Mouse (Mus musculus): ENCODE data around the gene Msl2. TPM values are rescaled to one million over a fixed set of nuclear protein-coding genes. Genes with fewer than 3 reads are reported as not detected.

Msl2 gene
- total and polyA plus RNA-seq, 3 experiments, result 15.5 to 30.8 (median 18.7) TPM

GRCm38 (mm10) chr9:101104931-101105330 is 31.0 kb downstream of the Msl2 start:
- in situ Hi-C loops (cut with MboI; ENCODE audit: low pct_ligation_motif_present, low pct_unique_long_range_greater_than_20kb, low sequenced_read_pairs) (no loop called here), dilution Hi-C loops (cut with MboI; ENCODE audit: extremely low pct_ligation_motif_present, extremely low pct_unique_long_range_greater_than_20kb, low sequenced_read_pairs) (no loop called here)
- H3K9ac ChIP-seq (ENCODE audit: insufficient read depth, low read depth), result no peak overlapping the region
- peaks cover 24 to 45% of the 10 kb centered on the region in 2 experiments for H3K36me3 ChIP-seq (replicated peaks in 1 of 2; ENCODE audit: control insufficient read depth in 1 of 2, insufficient read depth in 1 of 2, low read length in 1 of 2)
- no peaks in the 10 kb centered on the region for H3K27me3 ChIP-seq (replicated peaks)
- peaks cover 21% of the 10 kb centered on the region for H3K79me2 ChIP-seq (replicated peaks; ENCODE audit: control insufficient read depth, extremely low read depth, insufficient read depth, poor library complexity, severe bottlenecking)
- H3K4me1 ChIP-seq (ENCODE audit: control insufficient read depth in 1 of 2, insufficient read depth in 2 of 2), result no peaks in the 10 kb centered on the region
- no peaks in the 10 kb centered on the region for H3K9me3 ChIP-seq (replicated peaks; ENCODE audit: low read length)
- H3K4me2 ChIP-seq (ENCODE audit: insufficient read depth, low read depth, poor library complexity, severe bottlenecking), result no peak overlapping the region
- TF ChIP-seq MXI1 (IDR thresholded peaks at IDR 0.05; ENCODE audit: low read depth, low read length) (no peak), HCFC1 (IDR thresholded peaks at IDR 0.05; ENCODE audit: low read depth, low read length) (no peak), POLR2A (IDR thresholded peaks at IDR 0.05; ENCODE audit: low read depth, low read length) (no peak), ELF1 (IDR thresholded peaks at IDR 0.05; ENCODE audit: low read depth, low read length) (no peak), BHLHE40 (IDR thresholded peaks at IDR 0.05; ENCODE audit: low read depth, low read length) (no peak), JUND (conservative IDR thresholded peaks at IDR 0.05; ENCODE audit: low read depth, low read length) (no peak), ZNF384 (IDR thresholded peaks at IDR 0.05; ENCODE audit: low read depth, low read length) (no peak), CHD1 (IDR thresholded peaks at IDR 0.05; ENCODE audit: low read depth, low read length) (no peak), MAFK (IDR thresholded peaks at IDR 0.05; ENCODE audit: insufficient replicate concordance, low read length) (no peak), UBTF (IDR thresholded peaks at IDR 0.05; ENCODE audit: low read depth, low read length) (no peak), MEF2A (IDR thresholded peaks at IDR 0.05; ENCODE audit: borderline replicate concordance, low read depth, low read length) (no peak), CHD2 (IDR thresholded peaks at IDR 0.05; ENCODE audit: low read length) (no peak), RAD21 (IDR thresholded peaks at IDR 0.05; ENCODE audit: low read depth, low read length) (no peak), MAZ (IDR thresholded peaks at IDR 0.05; ENCODE audit: low read depth, low read length) (no peak), NRF1 (IDR thresholded peaks at IDR 0.05; ENCODE audit: low read depth, low read length) (no peak), TCF12 (IDR thresholded peaks at IDR 0.05; ENCODE audit: low read depth, low read length) (no peak), PAX5 (IDR thresholded peaks at IDR 0.05; ENCODE audit: low read length) (no peak)
- no peak for DNase-seq (ENCODE audit: extremely low read depth)
- H3K4me3 ChIP-seq (replicated peaks in 1 of 3; ENCODE audit: low read depth in 2 of 3, low read length in 2 of 3, poor library complexity in 1 of 3), result no peak overlapping the region
- no peak overlapping the region for H3K27ac ChIP-seq (ENCODE audit: insufficient read depth, low read depth)

- DNase-seq (ENCODE audit: extremely low read depth), result no peak
- Histone ChIP-seq H3K27ac (ENCODE audit: insufficient read depth, low read depth) (no peak overlapping the region), H3K9me3 (replicated peaks; ENCODE audit: low read length) (no peaks in the 10 kb centered on the region), H3K4me2 (ENCODE audit: insufficient read depth, low read depth, poor library complexity, severe bottlenecking) (no peak overlapping the region), H3K36me3 (replicated peaks in 1 of 2; ENCODE audit: control insufficient read depth in 1 of 2, insufficient read depth in 1 of 2, low read length in 1 of 2) (peaks cover 20 to 40% of the 10 kb centered on the region in 2 experiments), H3K4me3 (replicated peaks in 1 of 3; ENCODE audit: low read depth in 2 of 3, low read length in 2 of 3, poor library complexity in 1 of 3) (no peak overlapping the region), H3K9ac (ENCODE audit: insufficient read depth, low read depth) (no peak overlapping the region), H3K4me1 (ENCODE audit: control insufficient read depth in 1 of 2, insufficient read depth in 2 of 2) (no peaks in the 10 kb centered on the region), H3K27me3 (replicated peaks) (no peaks in the 10 kb centered on the region), H3K79me2 (replicated peaks; ENCODE audit: control insufficient read depth, extremely low read depth, insufficient read depth, poor library complexity, severe bottlenecking) (peaks cover 15% of the 10 kb centered on the region)
- no peak for TF ChIP-seq TBP (conservative IDR thresholded peaks at IDR 0.05; ENCODE audit: low read depth, low read length)
- no peak for TF ChIP-seq RAD21 (IDR thresholded peaks at IDR 0.05; ENCODE audit: low read depth, low read length)
- TF ChIP-seq MAX (IDR thresholded peaks at IDR 0.05; ENCODE audit: low read length), result no peak
- TF ChIP-seq POLR2A (IDR thresholded peaks at IDR 0.05; ENCODE audit: low read depth, low read length), result 0 out of 2 replicates have a peak, but pooled peaks have one; percentile 29
- dilution Hi-C loops (cut with MboI; ENCODE audit: extremely low pct_ligation_motif_present, extremely low pct_unique_long_range_greater_than_20kb, low sequenced_read_pairs), result no loop called here
- in situ Hi-C loops (cut with MboI; ENCODE audit: low pct_ligation_motif_present, low pct_unique_long_range_greater_than_20kb, low sequenced_read_pairs), result no loop called here
Measured at GRCm38 (mm10) chr9:101105735-101106134, 31.8 kb downstream of the Msl2 start.

Measured in CH12.LX (cell line).